Mouse (Mus musculus): ENCODE measurements at regions not wholly inside any gene's neighbourhood (a gene's known extent, or its start where the extent isn't known, plus 50 kb on each side); places are given as distances from the start of the nearest gene placed in this dataset. TPM values are rescaled to one million over a fixed set of nuclear protein-coding genes. Genes with fewer than 3 reads are reported as not detected.
A peak's percentile ranks its signal among the peaks of the same experiment; 100 is the strongest.

DNA sequence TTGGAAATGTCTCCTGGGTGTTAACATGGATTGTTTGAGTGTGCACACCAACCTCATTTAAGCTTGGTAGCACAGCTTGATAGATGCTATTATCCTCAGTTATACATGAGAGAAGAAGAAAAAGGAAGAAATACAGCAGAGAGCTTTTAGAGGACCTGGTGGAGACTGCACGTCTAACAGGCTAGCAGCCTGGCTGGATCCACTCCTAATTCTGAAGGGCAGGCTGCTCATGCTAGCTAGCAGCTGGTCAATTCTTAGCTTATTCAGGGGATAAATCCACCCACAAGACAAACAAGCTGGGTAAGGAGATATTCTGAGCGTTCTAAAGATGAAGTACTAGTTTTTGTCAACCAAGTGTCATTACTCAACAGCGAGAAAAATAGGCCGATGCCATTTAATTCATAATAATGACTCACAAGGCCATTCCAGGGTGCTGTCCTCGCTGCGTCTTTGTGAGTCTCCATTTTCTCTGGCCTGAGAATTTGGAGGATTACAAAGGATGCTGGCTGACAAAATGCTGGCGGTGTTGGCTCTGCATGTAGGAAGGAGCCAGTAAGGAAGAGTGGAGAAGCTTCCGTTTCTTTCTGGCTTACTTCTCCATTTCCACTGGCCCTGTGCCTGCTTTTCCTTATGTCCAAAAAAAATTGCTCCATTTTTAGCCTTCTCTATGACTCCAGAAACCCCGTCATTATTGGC, 94.7 kb upstream of the Prox1 start:
- Histone ChIP-seq H3K27ac (replicated peaks) (no peak overlapping the region), H3K4me3 (replicated peaks) (no peak overlapping the region), H3K4me2 (replicated peaks) (no peak overlapping the region), H3K27me3 (no peaks in the 10 kb centered on the region), H3K9me3 (replicated peaks) (no peaks in the 10 kb centered on the region), H3K4me1 (peaks cover 4% of the 10 kb centered on the region; the same call in 1 of the 2 replicates), H3K9ac (no peak overlapping the region), H3K36me3 (no peaks in the 10 kb centered on the region)
- 79% methylated on average over 9 of the region's 9 CpGs for WGBS
- ATAC-seq (ENCODE audit: insufficient number of reproducible peaks, low FRiP score, low TSS enrichment, low read depth) = no peak

DNA sequence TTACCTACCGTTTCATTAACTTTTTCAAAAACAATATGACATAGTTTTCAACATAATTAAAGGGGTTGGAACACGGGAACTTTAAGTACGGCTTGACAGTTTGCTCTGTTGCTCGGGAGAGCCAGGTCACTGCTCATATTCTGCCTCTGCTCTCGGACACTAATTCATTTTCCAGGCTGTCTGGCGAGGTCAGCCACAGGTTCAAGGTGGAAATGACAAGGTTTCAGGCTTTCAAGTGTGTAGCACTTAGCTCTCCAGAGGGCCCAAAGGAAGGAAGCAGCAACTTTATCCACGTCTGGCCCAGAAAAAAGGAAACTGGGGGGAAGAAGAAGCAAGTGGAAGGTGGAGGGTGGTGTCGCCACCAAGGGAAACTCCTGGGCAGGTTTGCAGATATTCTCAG, 94.0 kb upstream of the Prox1 start:
- Histone ChIP-seq H3K27me3 (no peaks in the 10 kb centered on the region), H3K4me2 (replicated peaks) (no peak overlapping the region), H3K4me1 (peaks cover 7% of the 10 kb centered on the region; the same call in 1 of the 2 replicates), H3K9ac (no peak overlapping the region), H3K27ac (replicated peaks) (no peak overlapping the region), H3K4me3 (replicated peaks) (no peak overlapping the region), H3K9me3 (replicated peaks) (no peaks in the 10 kb centered on the region), H3K36me3 (no peaks in the 10 kb centered on the region)
- no peak for ATAC-seq (ENCODE audit: insufficient number of reproducible peaks, low FRiP score, low TSS enrichment, low read depth)
- WGBS = 58% methylated on average over 8 of the region's 8 CpGs

DNA sequence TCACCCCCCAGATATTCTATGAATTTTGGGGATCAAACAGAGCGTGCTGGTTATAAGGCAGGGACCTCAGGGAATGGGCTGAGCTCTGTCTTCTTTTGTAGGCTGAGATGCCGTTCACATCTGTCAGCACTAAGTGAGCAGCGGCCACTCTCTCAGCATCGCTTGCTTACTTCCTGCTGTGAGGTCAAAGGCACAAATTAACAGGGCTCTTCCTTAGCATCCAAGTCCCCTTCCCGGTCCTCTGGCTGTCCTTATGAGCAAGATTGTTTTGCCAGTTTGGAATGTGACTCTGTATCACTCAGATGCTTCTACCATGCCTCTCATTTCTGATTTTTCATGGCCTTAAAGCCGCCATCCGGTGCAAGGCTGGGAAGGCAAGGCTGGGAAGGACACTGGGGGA, 93.1 kb upstream of the Prox1 start:
- no peaks in the 10 kb centered on the region for H3K36me3 ChIP-seq
- H3K9ac ChIP-seq = no peak overlapping the region
- no peaks in the 10 kb centered on the region for H3K27me3 ChIP-seq
- H3K4me1 ChIP-seq = peaks cover 7% of the 10 kb centered on the region; the same call in 1 of the 2 replicates
- H3K4me3 ChIP-seq (replicated peaks) = no peak overlapping the region
- WGBS = 22% methylated on average over 7 of the region's 7 CpGs
- H3K9me3 ChIP-seq (replicated peaks) = no peaks in the 10 kb centered on the region
- H3K4me2 ChIP-seq (replicated peaks) = no peak overlapping the region
- H3K27ac ChIP-seq (replicated peaks) = no peak overlapping the region
- no peak for ATAC-seq (ENCODE audit: insufficient number of reproducible peaks, low FRiP score, low TSS enrichment, low read depth)

DNA sequence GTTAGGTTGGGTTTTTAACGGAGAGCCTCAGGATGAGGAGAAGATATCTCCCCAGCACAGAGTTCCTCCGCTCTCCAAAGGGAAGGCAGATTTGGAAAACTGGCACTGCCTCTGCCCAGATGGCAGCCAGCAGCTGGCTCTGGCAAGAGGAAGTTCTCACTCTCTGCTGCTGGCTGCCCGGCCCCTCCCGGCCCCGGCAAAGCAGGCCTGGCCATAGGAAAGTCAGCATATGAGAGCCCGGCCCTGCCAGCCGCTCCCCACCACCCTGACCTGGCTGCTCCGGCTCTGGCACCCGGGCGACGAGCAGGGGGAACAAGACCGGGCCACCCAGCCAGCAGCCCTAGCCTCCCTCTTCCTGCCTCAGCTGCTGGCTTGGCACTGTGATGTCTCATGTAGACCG, 89.1 kb upstream of the Prox1 start:
- no peak overlapping the region for H3K9ac ChIP-seq
- H3K4me1 ChIP-seq = peaks cover 7% of the 10 kb centered on the region; the same call in 1 of the 2 replicates
- no peak overlapping the region for H3K4me3 ChIP-seq (replicated peaks)
- H3K27ac ChIP-seq (replicated peaks) = no peak overlapping the region
- no peaks in the 10 kb centered on the region for H3K27me3 ChIP-seq
- H3K36me3 ChIP-seq = no peaks in the 10 kb centered on the region
- no peak overlapping the region for H3K4me2 ChIP-seq (replicated peaks)
- no peaks in the 10 kb centered on the region for H3K9me3 ChIP-seq (replicated peaks)
- WGBS = 80% methylated on average over 13 of the region's 13 CpGs
- no peak for ATAC-seq (ENCODE audit: insufficient number of reproducible peaks, low FRiP score, low TSS enrichment, low read depth)

DNA sequence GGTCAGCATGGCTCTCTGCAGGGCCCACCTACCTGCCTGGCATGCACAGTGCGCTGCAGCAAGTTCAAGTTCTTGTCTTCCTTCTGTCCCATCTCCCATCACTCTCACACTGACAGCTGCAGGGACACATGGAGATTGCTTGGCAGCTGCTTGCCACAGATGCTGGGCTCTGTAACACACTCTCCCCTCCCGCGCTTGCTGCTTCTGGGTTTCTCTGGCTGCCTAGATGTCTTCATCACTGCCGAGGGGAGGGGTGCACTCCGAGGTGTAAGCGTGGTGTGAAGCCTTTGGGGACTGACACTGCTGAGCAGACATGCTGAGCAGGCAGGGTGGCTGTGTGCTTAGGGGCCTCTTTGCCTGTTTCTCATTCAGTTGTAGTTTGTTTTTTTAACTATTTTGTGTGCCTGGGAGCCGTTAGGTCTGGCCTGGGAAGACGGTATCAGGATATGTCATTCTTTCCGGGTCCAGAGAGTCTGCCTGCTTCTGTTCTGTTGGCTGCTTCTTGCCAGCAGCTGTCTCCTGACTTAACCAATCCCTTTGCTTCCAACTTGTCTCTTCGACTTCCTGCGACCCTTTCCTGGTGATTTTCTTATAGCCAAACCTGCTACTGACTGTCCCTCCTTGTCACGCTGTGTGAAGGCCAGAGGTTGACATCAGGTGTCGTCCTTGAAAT, 80.2 kb upstream of the Prox1 start:
- Histone ChIP-seq H3K27ac (replicated peaks) (no peak overlapping the region), H3K9ac (no peak overlapping the region), H3K27me3 (no peaks in the 10 kb centered on the region), H3K4me3 (replicated peaks) (no peak overlapping the region), H3K4me1 (0 out of 2 replicates have a peak, but pooled peaks cover 6% of the 10 kb centered on the region), H3K36me3 (no peaks in the 10 kb centered on the region), H3K4me2 (replicated peaks) (no peak overlapping the region), H3K9me3 (replicated peaks) (no peaks in the 10 kb centered on the region)
- WGBS = 33% methylated on average over 13 of the region's 13 CpGs
- ATAC-seq (ENCODE audit: insufficient number of reproducible peaks, low FRiP score, low TSS enrichment, low read depth) = peak; percentile 55

DNA sequence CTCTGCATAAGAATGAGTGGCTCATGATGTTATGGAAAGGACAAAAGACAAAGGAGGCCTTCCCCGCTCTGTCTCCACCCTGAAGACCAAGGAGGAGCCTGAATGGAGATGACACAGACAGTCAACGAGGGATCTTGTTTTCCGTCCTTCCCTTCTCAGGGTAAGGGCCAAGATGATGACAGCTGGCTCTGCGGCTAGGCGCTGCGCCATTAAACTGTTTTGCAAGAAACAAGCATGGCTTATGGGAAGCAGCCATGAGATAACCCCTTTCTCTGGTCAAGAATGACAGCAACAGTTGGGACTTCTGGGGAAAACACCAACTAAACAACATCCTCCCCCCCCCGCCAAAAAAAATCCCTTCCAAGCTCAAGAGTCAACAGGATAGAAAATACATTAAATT, 72.0 kb upstream of the Prox1 start:
- no peaks in the 10 kb centered on the region for H3K9me3 ChIP-seq (replicated peaks)
- ATAC-seq (ENCODE audit: insufficient number of reproducible peaks, low FRiP score, low TSS enrichment, low read depth) = no peak
- 88% methylated on average over 7 of the region's 7 CpGs for WGBS
- H3K4me1 ChIP-seq = no peaks in the 10 kb centered on the region
- H3K9ac ChIP-seq = no peak overlapping the region
- no peak overlapping the region for H3K27ac ChIP-seq (replicated peaks)
- H3K27me3 ChIP-seq = no peaks in the 10 kb centered on the region; the same call in 1 of the 2 replicates
- H3K36me3 ChIP-seq = no peaks in the 10 kb centered on the region
- no peak overlapping the region for H3K4me2 ChIP-seq (replicated peaks)
- no peak overlapping the region for H3K4me3 ChIP-seq (replicated peaks)

DNA sequence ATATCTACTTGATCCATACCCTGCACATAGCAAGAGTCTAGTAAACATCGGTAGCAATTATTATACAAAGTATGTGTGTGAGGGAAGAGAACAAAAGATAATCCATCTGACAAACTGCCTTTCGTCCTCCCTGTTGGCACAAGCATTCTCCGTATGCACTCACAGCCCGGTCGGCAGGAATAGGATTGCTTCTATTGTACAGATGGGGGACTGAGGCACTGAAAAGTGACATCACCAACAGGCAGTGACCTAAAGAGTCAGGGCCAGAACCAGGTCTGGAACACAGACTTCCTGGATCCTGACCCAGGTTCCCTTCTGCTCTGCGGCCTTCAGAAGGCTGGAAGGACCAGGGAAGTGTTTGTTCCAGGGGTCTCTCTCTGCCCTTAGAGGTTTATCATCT, 69.3 kb upstream of the Prox1 start:
- H3K9me3 ChIP-seq (replicated peaks) = no peaks in the 10 kb centered on the region
- no peak for ATAC-seq (ENCODE audit: insufficient number of reproducible peaks, low FRiP score, low TSS enrichment, low read depth)
- H3K4me1 ChIP-seq = no peaks in the 10 kb centered on the region
- H3K36me3 ChIP-seq = no peaks in the 10 kb centered on the region
- H3K27me3 ChIP-seq = no peaks in the 10 kb centered on the region; the same call in 1 of the 2 replicates
- no peak overlapping the region for H3K4me2 ChIP-seq (replicated peaks)
- no peak overlapping the region for H3K9ac ChIP-seq
- no peak overlapping the region for H3K27ac ChIP-seq (replicated peaks)
- 79% methylated on average over 6 of the region's 6 CpGs for WGBS
- H3K4me3 ChIP-seq (replicated peaks) = no peak overlapping the region

DNA sequence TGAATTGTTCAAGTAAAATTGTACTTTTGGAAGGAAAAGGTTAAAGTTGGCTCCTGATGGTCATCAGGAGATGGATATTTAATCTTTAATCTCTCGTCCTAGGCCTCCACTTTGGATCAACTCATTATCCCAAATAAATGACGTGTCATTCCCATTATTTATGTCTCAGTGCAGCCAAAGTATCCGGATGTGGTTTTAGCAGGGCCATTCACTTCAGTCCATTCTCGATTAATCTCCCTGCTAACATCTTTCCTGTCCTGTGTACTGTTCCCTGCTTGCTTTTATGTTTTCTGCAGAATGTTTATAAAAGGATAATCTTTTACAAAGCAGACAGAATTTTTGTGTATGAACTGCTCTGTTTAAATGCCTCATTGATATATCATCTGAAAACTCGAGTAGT, 60.4 kb upstream of the Prox1 start:
- 65% methylated on average over 5 of the region's 5 CpGs for whole genome bisulfite sequencing
- H3K27me3 ChIP-seq = no peaks in the 10 kb centered on the region
- no peak overlapping the region for H3K9ac ChIP-seq
- no peak overlapping the region for H3K27ac ChIP-seq (replicated peaks)
- H3K36me3 ChIP-seq = no peaks in the 10 kb centered on the region
- no peak for ATAC-seq (ENCODE audit: insufficient number of reproducible peaks, low FRiP score, low TSS enrichment, low read depth)
- no peak overlapping the region for H3K4me3 ChIP-seq (replicated peaks)
- no peaks in the 10 kb centered on the region for H3K4me1 ChIP-seq
- H3K9me3 ChIP-seq (replicated peaks) = peaks cover 1% of the 10 kb centered on the region; the same call in 1 of the 2 replicates
- H3K4me2 ChIP-seq (replicated peaks) = no peak overlapping the region

DNA sequence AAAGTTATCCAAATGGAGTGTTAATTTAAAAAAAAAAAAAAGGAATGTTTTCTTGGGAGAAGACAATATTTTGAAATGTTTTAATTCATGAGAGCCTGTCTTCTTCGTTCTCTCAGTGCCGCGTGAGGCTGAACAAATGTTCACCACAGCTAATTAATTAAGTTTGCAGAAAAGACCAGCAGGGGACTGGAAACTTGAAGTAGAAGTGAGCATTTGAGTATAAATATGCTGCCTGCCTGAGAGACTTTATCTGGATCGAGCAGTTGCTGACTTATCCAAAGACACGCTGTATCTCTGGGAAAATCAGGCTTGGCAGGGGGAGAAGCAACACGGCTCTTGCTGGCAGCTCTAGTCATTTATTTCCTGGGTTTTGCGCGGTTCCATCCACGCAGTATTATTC, 49.9 kb upstream of the Prox1 start:
- Histone ChIP-seq H3K27ac (replicated peaks) (no peak overlapping the region), H3K4me3 (replicated peaks) (no peak overlapping the region), H3K4me1 (no peaks in the 10 kb centered on the region), H3K4me2 (replicated peaks) (no peak overlapping the region), H3K9me3 (replicated peaks) (peaks cover 5% of the 10 kb centered on the region; the same call in 1 of the 2 replicates), H3K9ac (no peak overlapping the region), H3K27me3 (no peaks in the 10 kb centered on the region), H3K36me3 (no peaks in the 10 kb centered on the region)
- WGBS = 72% methylated on average over 9 of the region's 9 CpGs
- no peak for ATAC-seq (ENCODE audit: insufficient number of reproducible peaks, low FRiP score, low TSS enrichment, low read depth)

Small RNAs in the stretch of these regions (microRNA-seq; reads per million reads assigned to microRNA genes)
- gene Gm47294 (ENCODE audit: borderline number of aligned reads) = not detected
